Mouse (Mus musculus) midbrain, embryonic 12.5 days (tissue): ENCODE measurements around the gene Vav3. TPM values are rescaled to one million over a fixed set of nuclear protein-coding genes. Genes with fewer than 3 reads are reported as not detected.
A peak's percentile ranks its signal among the peaks of the same experiment; 100 is the strongest.

Experiments
- ATAC-seq: fragments of 200-750 bp; cut with Nextera tagmentation; 2 replicates; pipeline ENCODE4 v1.8.0; 2017; ENCODE audit warnings: low read depth, moderate TSS enrichment, moderate library complexity; ENCODE audit not compliant: low FRiP score
- H3K27ac ChIP-seq: fragments of 300-500 bp; sonication (generic); replicated peaks from 2 replicates; pipeline ENCODE4 v1.5.1; 2016; ENCODE audit warnings: mild to moderate bottlenecking
- H3K27me3 ChIP-seq: fragments of 300-500 bp; sonication (generic); 2 replicates; pipeline ENCODE4 v1.6.1; 2016; ENCODE audit warnings: mild to moderate bottlenecking
- H3K36me3 ChIP-seq: fragments of 300-500 bp; sonication (generic); 2 replicates; pipeline ENCODE4 v1.6.1; 2016
- H3K4me1 ChIP-seq: fragments of 300-500 bp; sonication (generic); 2 replicates; pipeline ENCODE4 v1.6.1; 2016
- H3K4me2 ChIP-seq: fragments of 300-500 bp; sonication (generic); replicated peaks from 2 replicates; pipeline ENCODE4 v1.6.1; 2016; ENCODE audit warnings: mild to moderate bottlenecking, moderate library complexity
- H3K4me3 ChIP-seq: fragments of 300-500 bp; sonication (generic); 2 replicates; pipeline ENCODE4 v1.5.1; 2016; ENCODE audit warnings: mild to moderate bottlenecking
- H3K9ac ChIP-seq: fragments of 300-500 bp; sonication (generic); replicated peaks from 2 replicates; pipeline ENCODE4 v1.6.1; 2016; ENCODE audit warnings: mild to moderate bottlenecking, moderate library complexity
- H3K9me3 ChIP-seq: fragments of 300-500 bp; sonication (generic); 2 replicates; pipeline ENCODE4 v1.6.1; 2016; ENCODE audit warnings: mild to moderate bottlenecking
- WGBS: fragments of 180-500 bp; shearing (Covaris S2); methylation state at CpG from one replicate; pipeline ENCODE4 v1.1.7; 2016; 5-methylcytosine and 5-hydroxymethylcytosine counted together
- polyA plus RNA-seq: library from polyadenylated mRNA; unstranded; fragments of >200 nt; fragmentation: Nextera tagmentation; extraction: Ambion mirVana; gene quantifications from 2 replicates; pipeline ENCODE4 v1.2.1, GENCODE M21; 2016

Vav3 gene
- polyA plus RNA-seq, 1 experiment from 2014 or later, result 27.4 TPM

DNA sequence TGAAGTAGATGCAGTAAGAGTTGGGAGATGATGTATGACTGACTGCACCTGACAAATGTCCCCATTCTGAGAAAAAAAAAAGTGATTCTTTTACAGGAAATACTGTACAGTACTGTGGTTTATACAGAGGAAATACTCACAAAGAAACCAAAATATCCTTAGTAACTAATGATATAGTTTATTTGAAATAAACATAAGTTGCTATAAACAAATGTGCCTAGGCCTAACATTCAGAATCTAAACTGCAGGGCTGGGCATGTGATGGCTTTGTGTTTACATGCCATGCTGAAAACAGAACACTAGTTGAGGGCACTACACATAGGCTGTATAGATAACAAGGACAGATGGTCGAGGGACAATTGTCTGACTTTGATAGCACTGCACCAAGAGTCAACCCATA is 114.2 kb downstream of the Vav3 start:
- Histone ChIP-seq H3K36me3 (no peaks in the 10 kb centered on the region), H3K9ac (no peak overlapping the region), H3K4me1 (no peaks in the 10 kb centered on the region), H3K4me2 (no peak overlapping the region), H3K27me3 (no peaks in the 10 kb centered on the region), H3K27ac (no peak overlapping the region), H3K4me3 (no peak overlapping the region), H3K9me3 (no peaks in the 10 kb centered on the region)
- 73% methylated on average over 1 of the region's 1 CpGs for WGBS
- ATAC-seq, result no peak

DNA sequence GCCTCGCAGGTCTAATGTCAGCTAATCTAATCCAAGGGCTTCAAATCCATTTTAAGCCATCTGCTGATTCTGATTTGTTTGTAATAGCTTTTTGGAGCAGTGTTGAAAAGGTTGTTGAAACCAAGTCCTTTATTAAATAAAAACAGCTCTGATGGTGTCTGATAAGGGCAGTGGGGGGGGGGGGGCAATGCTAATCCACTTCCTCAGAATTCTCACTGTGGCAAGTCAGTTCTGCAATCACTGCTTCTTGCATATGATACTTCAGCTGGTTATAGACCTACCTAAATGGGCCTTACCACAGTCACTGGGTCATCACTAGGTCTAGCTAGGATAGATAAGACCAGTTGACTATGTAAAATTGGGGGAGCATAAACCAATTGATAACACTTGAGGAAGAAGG is 115.9 kb downstream of the Vav3 start:
- H3K4me1 ChIP-seq, result no peaks in the 10 kb centered on the region
- no peak overlapping the region for H3K27ac ChIP-seq
- ATAC-seq, result no peak
- H3K4me2 ChIP-seq, result no peak overlapping the region
- WGBS, result 87% methylated on average over 1 of the region's 1 CpGs
- no peak overlapping the region for H3K9ac ChIP-seq
- H3K36me3 ChIP-seq, result no peaks in the 10 kb centered on the region
- H3K9me3 ChIP-seq, result no peaks in the 10 kb centered on the region
- no peak overlapping the region for H3K4me3 ChIP-seq
- H3K27me3 ChIP-seq, result no peaks in the 10 kb centered on the region

DNA sequence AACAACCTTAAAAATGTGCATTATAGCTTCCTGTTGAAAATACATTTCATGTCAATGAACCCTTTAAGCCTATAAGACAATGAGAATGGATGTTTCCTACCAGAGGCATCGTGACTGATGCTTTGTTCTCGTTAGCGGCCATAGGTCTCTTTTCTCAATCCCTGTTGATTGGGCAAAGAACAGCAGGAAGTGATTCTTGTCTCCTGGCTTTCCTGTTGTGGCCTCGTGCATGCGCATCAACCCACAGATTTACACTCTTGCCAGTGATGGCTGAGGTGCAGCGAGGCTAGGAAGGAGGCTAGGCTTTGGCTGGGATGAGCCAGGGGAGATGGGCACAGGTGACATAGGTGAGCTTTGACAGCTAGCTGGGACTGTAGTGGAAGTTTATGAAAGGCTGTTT is 123.2 kb downstream of the Vav3 start:
- Histone ChIP-seq H3K27ac (no peak overlapping the region), H3K9me3 (no peaks in the 10 kb centered on the region), H3K4me3 (no peak overlapping the region), H3K27me3 (no peaks in the 10 kb centered on the region), H3K4me2 (no peak overlapping the region), H3K9ac (no peak overlapping the region), H3K4me1 (no peaks in the 10 kb centered on the region), H3K36me3 (no peaks in the 10 kb centered on the region)
- ATAC-seq, result no peak
- 77% methylated on average over 6 of the region's 6 CpGs for WGBS

DNA sequence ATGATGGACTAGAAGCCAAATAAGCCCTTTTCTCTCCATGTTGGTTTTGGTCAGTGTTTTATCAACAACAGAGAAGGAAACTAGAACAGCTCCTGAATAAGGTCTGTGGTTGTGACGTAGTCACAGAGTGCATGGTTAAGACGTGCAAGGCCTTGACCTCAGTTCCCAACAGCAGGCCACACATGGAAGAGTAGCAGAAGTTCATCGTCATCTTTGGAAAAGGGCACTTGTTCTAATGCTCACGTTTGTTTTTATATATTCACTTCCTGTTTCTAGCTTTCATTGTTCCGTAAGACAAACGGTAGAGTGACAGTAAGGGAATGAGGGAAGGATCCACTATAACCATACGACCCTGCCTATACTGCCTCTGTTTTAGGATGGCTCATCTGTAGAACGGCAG is 124.1 kb downstream of the Vav3 start:
- Histone ChIP-seq H3K4me2 (no peak overlapping the region), H3K9me3 (no peaks in the 10 kb centered on the region), H3K27ac (no peak overlapping the region), H3K4me3 (no peak overlapping the region), H3K36me3 (no peaks in the 10 kb centered on the region), H3K4me1 (no peaks in the 10 kb centered on the region), H3K9ac (no peak overlapping the region), H3K27me3 (no peaks in the 10 kb centered on the region)
- ATAC-seq, result no peak
- 86% methylated on average over 8 of the region's 8 CpGs for WGBS

DNA sequence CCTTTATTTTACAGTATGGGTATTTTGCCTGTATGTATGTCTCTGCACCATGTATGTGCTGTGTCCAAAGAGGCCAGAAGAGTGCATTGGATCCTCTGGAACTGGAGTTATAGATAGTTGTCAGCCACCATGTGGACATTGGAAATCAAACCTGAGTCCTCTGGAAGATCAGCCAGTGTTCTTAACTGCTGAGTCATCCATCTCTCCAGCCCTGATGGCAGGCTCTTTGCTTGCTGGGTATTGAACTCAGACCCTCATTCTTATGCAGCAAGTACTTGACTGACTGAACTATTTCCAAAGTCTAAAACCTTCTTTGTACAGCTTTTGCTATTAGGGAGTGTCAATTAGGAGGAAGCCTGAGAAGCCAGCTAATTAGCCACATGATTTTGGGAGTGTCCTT is 126.1 kb downstream of the Vav3 start:
- no peak overlapping the region for H3K9ac ChIP-seq
- H3K9me3 ChIP-seq, result no peaks in the 10 kb centered on the region
- no peaks in the 10 kb centered on the region for H3K36me3 ChIP-seq
- H3K4me1 ChIP-seq, result no peaks in the 10 kb centered on the region
- ATAC-seq, result no peak
- H3K27ac ChIP-seq, result no peak overlapping the region
- no peak overlapping the region for H3K4me2 ChIP-seq
- no peaks in the 10 kb centered on the region for H3K27me3 ChIP-seq
- no peak overlapping the region for H3K4me3 ChIP-seq

DNA sequence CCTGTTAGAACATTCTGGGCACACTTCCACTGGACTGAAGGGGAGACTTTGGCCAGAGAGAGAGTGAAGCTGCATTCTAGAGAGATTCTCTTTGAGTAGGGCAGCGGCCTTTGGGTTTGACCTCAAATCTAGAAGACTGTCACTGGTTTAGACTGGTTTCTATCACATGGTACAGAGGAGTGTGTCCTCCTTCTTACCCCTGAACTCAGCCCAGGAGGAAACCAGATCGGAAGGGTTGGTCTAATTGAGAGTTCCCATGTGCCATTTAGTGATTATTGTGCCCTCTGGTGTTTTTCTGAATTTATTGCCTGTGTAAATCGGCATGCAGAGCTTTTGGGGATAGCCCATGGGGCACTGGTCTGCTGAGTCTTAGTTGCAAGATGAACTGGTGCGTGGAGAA is 126.8 kb downstream of the Vav3 start:
- Histone ChIP-seq H3K4me2 (no peak overlapping the region), H3K4me1 (no peaks in the 10 kb centered on the region), H3K36me3 (no peaks in the 10 kb centered on the region), H3K9ac (no peak overlapping the region), H3K27me3 (no peaks in the 10 kb centered on the region), H3K4me3 (no peak overlapping the region), H3K27ac (no peak overlapping the region), H3K9me3 (no peaks in the 10 kb centered on the region)
- WGBS, result 78% methylated on average over 4 of the region's 4 CpGs
- ATAC-seq, result no peak

DNA sequence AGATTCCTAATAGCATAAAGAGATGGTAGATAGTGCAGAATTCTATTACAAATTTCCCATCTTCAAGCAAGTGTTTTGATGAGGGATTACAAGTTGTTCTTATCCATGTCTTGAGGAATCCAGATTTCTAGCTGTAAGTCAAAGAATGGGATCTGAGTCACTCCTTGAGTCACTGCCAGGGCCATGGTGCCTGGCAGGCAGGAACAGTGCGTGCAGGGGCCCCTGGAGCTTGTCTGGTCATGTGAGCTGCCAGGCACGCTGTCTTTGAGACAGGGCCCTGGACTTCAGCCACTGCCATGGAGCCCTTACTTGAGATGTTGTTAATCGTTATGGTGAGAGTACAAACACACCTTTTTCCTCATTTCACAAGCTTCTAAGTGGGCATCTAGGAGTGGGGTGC is 129.0 kb downstream of the Vav3 start:
- WGBS, result 97% methylated on average over 3 of the region's 3 CpGs
- no peaks in the 10 kb centered on the region for H3K36me3 ChIP-seq
- H3K9ac ChIP-seq, result no peak overlapping the region
- no peak overlapping the region for H3K4me2 ChIP-seq
- H3K4me3 ChIP-seq, result no peak overlapping the region
- no peaks in the 10 kb centered on the region for H3K27me3 ChIP-seq
- H3K9me3 ChIP-seq, result no peaks in the 10 kb centered on the region
- H3K4me1 ChIP-seq, result no peaks in the 10 kb centered on the region
- no peak for ATAC-seq
- H3K27ac ChIP-seq, result no peak overlapping the region

DNA sequence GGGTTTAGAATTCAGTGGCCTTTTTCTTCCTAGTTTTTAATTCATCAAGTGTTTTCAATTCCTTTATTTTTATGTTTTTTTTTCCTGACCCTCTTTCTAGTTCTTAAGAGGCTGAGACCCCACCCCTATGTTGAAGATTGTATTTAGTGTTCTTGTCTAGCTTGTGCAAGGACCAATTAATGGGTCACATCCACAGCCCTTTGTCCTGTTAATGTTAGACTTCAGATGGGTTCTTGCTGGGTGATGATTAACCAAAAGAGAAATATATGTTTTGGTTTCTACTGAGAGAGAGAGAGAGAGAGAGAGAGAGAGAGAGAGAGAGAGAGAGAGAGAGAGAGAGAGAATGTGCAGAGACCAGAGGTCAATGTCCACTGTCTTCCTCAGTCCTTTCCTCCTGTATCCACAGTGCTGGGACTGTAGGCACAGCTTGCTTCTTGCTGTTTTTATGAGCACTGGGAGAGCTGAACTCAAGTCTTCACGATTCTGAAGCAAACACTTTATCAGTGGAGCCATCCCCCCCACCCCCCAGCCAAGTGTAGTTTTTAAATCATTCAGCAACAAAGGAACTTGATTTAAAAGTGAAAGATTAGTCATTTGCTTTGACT is 130.3 kb downstream of the Vav3 start:
- Histone ChIP-seq H3K4me3 (no peak overlapping the region), H3K36me3 (no peaks in the 10 kb centered on the region), H3K27ac (no peak overlapping the region), H3K4me1 (no peaks in the 10 kb centered on the region), H3K9me3 (no peaks in the 10 kb centered on the region), H3K4me2 (no peak overlapping the region), H3K9ac (no peak overlapping the region), H3K27me3 (no peaks in the 10 kb centered on the region)
- 81% methylated on average over 1 of the region's 1 CpGs for WGBS
- ATAC-seq, result no peak

DNA sequence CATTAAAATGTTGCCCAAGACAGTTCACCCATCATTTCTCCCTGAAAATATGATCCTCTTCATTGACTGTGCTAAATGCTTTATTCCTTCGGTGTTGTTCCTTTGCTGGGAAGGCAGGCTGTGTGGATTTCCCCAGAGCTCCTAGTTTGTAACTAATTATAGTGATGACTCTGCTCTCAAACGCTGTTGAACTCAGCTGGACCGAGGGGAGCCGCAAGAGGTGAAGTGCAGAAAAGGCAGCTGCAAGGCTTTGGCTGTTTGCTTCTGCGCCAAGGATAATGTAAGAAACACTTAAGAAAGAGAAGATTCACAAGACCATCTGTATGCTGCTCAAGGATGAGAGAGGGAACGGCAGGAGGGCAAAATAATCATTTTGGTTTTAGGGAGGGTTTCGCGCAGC is 136.1 kb downstream of the Vav3 start:
- Histone ChIP-seq H3K27me3 (no peaks in the 10 kb centered on the region), H3K4me2 (no peak overlapping the region), H3K27ac (no peak overlapping the region), H3K9me3 (no peaks in the 10 kb centered on the region), H3K4me3 (no peak overlapping the region), H3K4me1 (no peaks in the 10 kb centered on the region), H3K36me3 (no peaks in the 10 kb centered on the region), H3K9ac (no peak overlapping the region)
- ATAC-seq, result no peak
- 76% methylated on average over 8 of the region's 8 CpGs for WGBS

DNA sequence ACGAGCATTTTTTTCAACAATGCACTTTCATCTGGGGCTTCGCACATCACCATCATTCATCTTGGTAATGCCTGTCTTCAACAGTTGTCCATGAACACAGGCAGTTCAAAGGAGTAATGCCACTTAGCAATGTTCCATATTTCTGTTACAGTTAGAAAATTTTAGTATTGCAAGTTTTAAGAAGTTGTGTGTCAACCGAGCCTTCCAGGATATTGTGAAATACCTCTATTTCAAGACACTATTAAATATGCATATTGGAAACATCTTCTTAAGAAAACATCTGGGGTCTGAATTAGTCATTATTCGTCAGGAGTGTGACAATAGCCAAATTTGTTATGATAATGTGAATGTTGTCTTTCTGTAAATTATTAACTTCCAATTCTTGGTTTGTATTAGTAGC is 137.8 kb downstream of the Vav3 start:
- H3K4me1 ChIP-seq, result no peaks in the 10 kb centered on the region
- 90% methylated on average over 4 of the region's 4 CpGs for WGBS
- no peaks in the 10 kb centered on the region for H3K9me3 ChIP-seq
- H3K4me2 ChIP-seq, result no peak overlapping the region
- H3K4me3 ChIP-seq, result no peak overlapping the region
- no peak overlapping the region for H3K27ac ChIP-seq
- no peaks in the 10 kb centered on the region for H3K27me3 ChIP-seq
- ATAC-seq, result no peak
- H3K9ac ChIP-seq, result no peak overlapping the region
- H3K36me3 ChIP-seq, result no peaks in the 10 kb centered on the region

DNA sequence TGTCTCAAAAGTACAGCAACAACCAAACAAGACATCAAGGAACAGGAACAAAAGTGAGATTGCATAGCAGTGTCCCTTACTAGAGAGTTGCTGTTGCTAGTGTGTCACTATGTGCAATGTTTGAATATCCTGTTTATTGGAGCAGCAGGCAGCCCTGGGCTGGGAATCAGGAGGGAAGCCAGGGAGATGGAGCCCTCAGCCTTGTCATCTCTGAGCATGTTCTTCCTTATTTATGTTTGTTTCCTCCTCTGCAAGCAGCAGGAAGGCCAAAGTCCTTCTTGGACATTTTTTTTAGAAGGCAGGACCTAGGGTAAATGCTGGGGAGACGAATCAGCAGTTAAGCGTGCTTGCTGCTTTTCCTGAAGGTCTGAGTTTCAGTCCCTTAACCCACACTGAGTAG is 140.2 kb downstream of the Vav3 start:
- no peaks in the 10 kb centered on the region for H3K4me1 ChIP-seq
- WGBS, result 87% methylated on average over 2 of the region's 2 CpGs
- H3K4me3 ChIP-seq, result no peak overlapping the region
- H3K27me3 ChIP-seq, result no peaks in the 10 kb centered on the region
- H3K9ac ChIP-seq, result no peak overlapping the region
- H3K9me3 ChIP-seq, result no peaks in the 10 kb centered on the region
- H3K4me2 ChIP-seq, result no peak overlapping the region
- ATAC-seq, result no peak
- H3K27ac ChIP-seq, result no peak overlapping the region
- H3K36me3 ChIP-seq, result no peaks in the 10 kb centered on the region

DNA sequence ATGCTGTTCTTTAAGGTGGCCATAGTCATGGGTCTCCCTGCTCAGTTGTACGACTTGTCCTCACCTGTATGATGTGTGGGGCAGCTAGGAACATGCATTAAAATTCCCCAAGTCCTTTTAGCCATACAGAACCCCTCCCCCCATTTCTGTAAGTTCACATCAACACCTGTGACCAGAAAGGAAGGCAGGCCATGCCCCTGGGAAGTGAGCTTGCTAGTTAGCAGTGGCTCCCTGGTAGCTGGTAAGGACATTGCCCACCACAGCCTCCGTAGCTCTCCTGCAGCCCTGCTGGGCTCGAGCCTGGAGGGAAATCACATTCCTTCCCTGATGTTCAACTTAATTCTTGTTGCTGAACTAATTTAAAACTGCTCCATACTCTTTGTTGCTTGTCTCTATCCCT is 146.3 kb downstream of the Vav3 start:
- H3K4me2 ChIP-seq, result no peak overlapping the region
- no peak overlapping the region for H3K9ac ChIP-seq
- H3K27ac ChIP-seq, result no peak overlapping the region
- peaks cover 12% of the 10 kb centered on the region; the same call in 1 of the 2 replicates for H3K4me1 ChIP-seq
- no peaks in the 10 kb centered on the region for H3K27me3 ChIP-seq
- H3K36me3 ChIP-seq, result no peaks in the 10 kb centered on the region
- 78% methylated on average over 3 of the region's 3 CpGs for WGBS
- no peaks in the 10 kb centered on the region for H3K9me3 ChIP-seq
- no peak overlapping the region for H3K4me3 ChIP-seq
- no peak for ATAC-seq

DNA sequence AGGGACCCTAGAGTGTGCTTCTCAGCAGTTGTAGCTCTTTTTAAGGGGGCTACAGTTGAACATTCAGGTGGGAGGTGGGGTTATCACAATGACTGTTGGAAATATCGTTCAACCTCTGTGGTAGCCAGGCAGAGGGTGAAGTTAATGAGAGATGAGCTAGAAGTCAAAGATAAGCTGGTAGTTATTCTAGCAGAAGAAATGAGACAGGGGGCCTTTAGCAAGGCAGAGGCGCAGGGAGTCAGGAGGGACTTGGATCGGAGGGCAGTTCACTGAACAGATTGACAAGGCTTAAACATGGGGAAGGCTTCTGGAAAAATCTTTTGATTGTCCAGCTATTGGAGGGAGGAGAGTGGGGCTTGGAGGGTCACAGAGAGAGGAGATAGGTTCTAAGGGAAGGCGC is 147.4 kb downstream of the Vav3 start:
- Histone ChIP-seq H3K4me1 (peaks cover 12% of the 10 kb centered on the region; the same call in 1 of the 2 replicates), H3K27me3 (no peaks in the 10 kb centered on the region), H3K4me2 (no peak overlapping the region), H3K9ac (no peak overlapping the region), H3K9me3 (no peaks in the 10 kb centered on the region), H3K27ac (0 out of 2 replicates have a peak overlapping the region, but pooled peaks have one; percentile 43), H3K4me3 (no peak overlapping the region), H3K36me3 (no peaks in the 10 kb centered on the region)
- no peak for ATAC-seq
- WGBS, result 89% methylated on average over 4 of the region's 4 CpGs
